Mouse (Mus musculus) intestine, postnatal 0 days (tissue): ENCODE data around the gene Thy1. TPM values are rescaled to one million over a fixed set of nuclear protein-coding genes. Genes with fewer than 3 reads are reported as not detected.

Experiments used
- ATAC-seq: fragments of 200-750 bp; cut with Nextera tagmentation; 2 replicates; pipeline ENCODE4 v1.8.0; 2017; ENCODE audit warnings: mild to moderate bottlenecking, moderate TSS enrichment, moderate library complexity
- H3K27ac ChIP-seq: fragments of 300-500 bp; sonication (generic); 2 replicates; pipeline ENCODE4 v1.5.1; 2014; ENCODE audit warnings: mild to moderate bottlenecking, low read depth, low read length, moderate library complexity
- H3K27me3 ChIP-seq: fragments of 300-500 bp; sonication (generic); replicated peaks from 2 replicates; pipeline ENCODE4 v1.6.1; 2014; ENCODE audit warnings: low read length, mixed read lengths; ENCODE audit not compliant: control insufficient read depth, insufficient read depth
- H3K36me3 ChIP-seq: fragments of 300-500 bp; sonication (generic); 2 replicates; pipeline ENCODE4 v1.6.1; 2014; ENCODE audit warnings: mild to moderate bottlenecking, moderate library complexity; ENCODE audit not compliant: control insufficient read depth, insufficient read depth
- H3K4me1 ChIP-seq: fragments of 300-500 bp; sonication (generic); replicated peaks from 2 replicates; pipeline ENCODE4 v1.6.1; 2014; ENCODE audit warnings: antibody characterized with exemption, low read length, mixed read lengths; ENCODE audit not compliant: control insufficient read depth, insufficient read depth
- H3K4me2 ChIP-seq: fragments of 300-500 bp; sonication (generic); replicated peaks from 2 replicates; pipeline ENCODE4 v1.6.1; 2014; ENCODE audit warnings: low read depth, mild to moderate bottlenecking, moderate library complexity
- H3K4me3 ChIP-seq: fragments of 300-500 bp; sonication (generic); 2 replicates; pipeline ENCODE4 v1.5.1; 2014; ENCODE audit warnings: low read depth, low read length
- H3K9ac ChIP-seq: fragments of 300-500 bp; sonication (generic); 2 replicates; pipeline ENCODE4 v1.6.1; 2014; ENCODE audit warnings: mild to moderate bottlenecking, low read depth, low read length
- H3K9me3 ChIP-seq: fragments of 300-500 bp; sonication (generic); 2 replicates; pipeline ENCODE4 v1.6.1; 2016; ENCODE audit warnings: mixed run types; ENCODE audit not compliant: control insufficient read depth
- CTCF ChIP-seq: sonication (generic); IDR thresholded peaks from 2 replicates; pipeline ENCODE4 v1.5.1; 2016; ENCODE audit warnings: low read depth, mild to moderate bottlenecking, control low read depth, antibody characterized with exemption, moderate library complexity
- WGBS: fragments of 180-500 bp; shearing (Covaris S2); extraction: QIAGEN DNeasy Blood & Tissue Kit; methylation state at CpG from one replicate; pipeline ENCODE4 v1.1.7; 2014; 5-methylcytosine and 5-hydroxymethylcytosine counted together
- polyA plus RNA-seq: library from polyadenylated mRNA; unstranded; fragments of >200 nt; fragmentation: Nextera tagmentation; extraction: Ambion mirVana; gene quantifications from 2 replicates; pipeline ENCODE4 v1.2.1, GENCODE M21; 2015

The Thy1 gene
- polyA plus RNA-seq, 1 experiment from 2014 or later = 4.9 TPM

DNA sequence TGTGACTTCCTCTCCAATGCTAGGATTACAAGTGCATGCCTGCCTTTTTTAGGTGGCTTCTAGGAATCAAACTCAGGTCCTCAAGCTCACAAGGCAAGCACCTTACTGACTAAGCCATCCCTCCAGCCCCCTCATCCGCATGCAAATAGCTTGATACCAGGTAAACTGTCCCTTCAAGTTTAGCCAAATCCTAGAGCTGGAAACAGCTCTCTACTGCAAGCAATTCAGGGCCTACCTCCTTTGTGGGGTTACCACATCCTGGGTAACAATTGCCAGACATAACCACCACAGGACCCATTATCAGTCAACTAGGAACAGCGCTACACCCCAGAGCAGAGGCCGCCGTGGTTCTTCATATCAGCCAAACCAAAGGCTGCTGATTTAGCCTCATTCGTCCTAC is 12.1 kb upstream of the Thy1 start:
- 74% methylated on average over 5 of the region's 5 CpGs for WGBS
- H3K4me1 ChIP-seq = no peaks in the 10 kb centered on the region
- ATAC-seq = no peak

GRCm38 (mm10) chr9:44031946-44032345 is 11.2 kb upstream of the Thy1 start:
- no peak overlapping the region for H3K9ac ChIP-seq
- WGBS = 72% methylated on average over 4 of the region's 4 CpGs
- H3K36me3 ChIP-seq = no peaks in the 10 kb centered on the region
- TF ChIP-seq CTCF = no peak
- no peak overlapping the region for H3K4me3 ChIP-seq
- H3K27ac ChIP-seq = no peak overlapping the region
- H3K4me1 ChIP-seq = no peaks in the 10 kb centered on the region
- no peaks in the 10 kb centered on the region for H3K9me3 ChIP-seq
- no peak for ATAC-seq
- no peaks in the 10 kb centered on the region for H3K27me3 ChIP-seq
- H3K4me2 ChIP-seq = no peak overlapping the region

More for the DNA sequence above, 12.1 kb upstream of the Thy1 start:
- no peak overlapping the region for H3K9ac ChIP-seq
- H3K27me3 ChIP-seq = no peaks in the 10 kb centered on the region
- H3K27ac ChIP-seq = no peak overlapping the region
- H3K4me3 ChIP-seq = no peak overlapping the region
- TF ChIP-seq CTCF = no peak
- no peaks in the 10 kb centered on the region for H3K36me3 ChIP-seq
- H3K4me2 ChIP-seq = no peak overlapping the region
- no peaks in the 10 kb centered on the region for H3K9me3 ChIP-seq

- H3K4me3 ChIP-seq = no peak overlapping the region
- no peaks in the 10 kb centered on the region for H3K27me3 ChIP-seq
- H3K36me3 ChIP-seq = no peaks in the 10 kb centered on the region
- no peak overlapping the region for H3K27ac ChIP-seq
- TF ChIP-seq CTCF = no peak
- H3K9me3 ChIP-seq = no peaks in the 10 kb centered on the region
- no peak overlapping the region for H3K9ac ChIP-seq
- ATAC-seq = no peak
- H3K4me1 ChIP-seq = no peaks in the 10 kb centered on the region
- no peak overlapping the region for H3K4me2 ChIP-seq
- 88% methylated on average over 5 of the region's 5 CpGs for WGBS
These were observed 9.9 kb upstream of the Thy1 start for GRCm38 (mm10) chr9:44033317-44033716.

DNA sequence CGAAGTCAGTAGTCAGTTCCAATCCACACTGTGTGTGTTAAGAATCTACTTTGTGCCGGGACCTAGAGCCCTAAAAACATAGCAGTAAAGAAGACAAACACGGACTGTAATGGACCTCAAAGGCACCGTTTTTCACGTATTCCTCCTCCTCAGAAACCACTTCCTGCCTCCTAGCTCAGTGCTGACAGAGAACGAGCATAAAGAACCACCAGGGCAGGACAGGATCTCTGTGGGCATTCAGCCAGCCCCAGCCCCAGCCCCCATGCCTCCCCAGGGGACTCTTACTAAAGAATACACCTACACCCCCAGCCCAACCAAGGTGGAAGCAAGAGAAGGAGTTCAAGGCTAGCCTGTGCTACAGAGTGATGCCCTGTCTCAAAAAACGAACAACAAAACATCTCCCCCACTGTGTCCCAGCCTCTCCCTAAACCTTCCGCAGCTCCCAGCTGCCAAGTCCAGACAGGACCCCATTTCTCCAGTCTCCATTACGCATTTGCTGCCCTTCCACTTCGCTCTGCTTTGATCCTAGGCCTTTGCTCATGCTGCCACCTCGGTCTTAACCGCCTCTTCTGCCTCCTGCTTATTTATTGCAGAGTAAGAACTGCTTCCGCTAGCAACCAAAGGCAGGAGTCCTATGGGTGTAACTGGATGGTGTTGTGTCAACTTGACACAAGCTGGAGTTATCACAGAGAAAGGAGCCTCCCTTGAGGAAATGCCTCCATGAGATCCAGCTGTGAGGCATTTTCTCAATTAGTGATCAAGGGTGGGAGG is 9.0 kb upstream of the Thy1 start:
- Histone ChIP-seq H3K36me3 (no peaks in the 10 kb centered on the region), H3K4me1 (no peaks in the 10 kb centered on the region), H3K9me3 (no peaks in the 10 kb centered on the region), H3K27ac (no peak overlapping the region), H3K27me3 (no peaks in the 10 kb centered on the region), H3K9ac (no peak overlapping the region), H3K4me2 (no peak overlapping the region), H3K4me3 (no peak overlapping the region)
- no peak for TF ChIP-seq CTCF
- 61% methylated on average over 13 of the region's 13 CpGs for WGBS
- ATAC-seq = no peak

GRCm38 (mm10) chr9:44037106-44037505 is 6.1 kb upstream of the Thy1 start:
- ATAC-seq = no peak
- no peak overlapping the region for H3K4me2 ChIP-seq
- H3K9ac ChIP-seq = no peak overlapping the region
- no peaks in the 10 kb centered on the region for H3K4me1 ChIP-seq
- no peak for TF ChIP-seq CTCF
- H3K9me3 ChIP-seq = no peaks in the 10 kb centered on the region
- no peak overlapping the region for H3K27ac ChIP-seq
- H3K36me3 ChIP-seq = no peaks in the 10 kb centered on the region
- 93% methylated on average over 5 of the region's 5 CpGs for WGBS
- no peak overlapping the region for H3K4me3 ChIP-seq
- peaks cover 10% of the 10 kb centered on the region for H3K27me3 ChIP-seq

DNA sequence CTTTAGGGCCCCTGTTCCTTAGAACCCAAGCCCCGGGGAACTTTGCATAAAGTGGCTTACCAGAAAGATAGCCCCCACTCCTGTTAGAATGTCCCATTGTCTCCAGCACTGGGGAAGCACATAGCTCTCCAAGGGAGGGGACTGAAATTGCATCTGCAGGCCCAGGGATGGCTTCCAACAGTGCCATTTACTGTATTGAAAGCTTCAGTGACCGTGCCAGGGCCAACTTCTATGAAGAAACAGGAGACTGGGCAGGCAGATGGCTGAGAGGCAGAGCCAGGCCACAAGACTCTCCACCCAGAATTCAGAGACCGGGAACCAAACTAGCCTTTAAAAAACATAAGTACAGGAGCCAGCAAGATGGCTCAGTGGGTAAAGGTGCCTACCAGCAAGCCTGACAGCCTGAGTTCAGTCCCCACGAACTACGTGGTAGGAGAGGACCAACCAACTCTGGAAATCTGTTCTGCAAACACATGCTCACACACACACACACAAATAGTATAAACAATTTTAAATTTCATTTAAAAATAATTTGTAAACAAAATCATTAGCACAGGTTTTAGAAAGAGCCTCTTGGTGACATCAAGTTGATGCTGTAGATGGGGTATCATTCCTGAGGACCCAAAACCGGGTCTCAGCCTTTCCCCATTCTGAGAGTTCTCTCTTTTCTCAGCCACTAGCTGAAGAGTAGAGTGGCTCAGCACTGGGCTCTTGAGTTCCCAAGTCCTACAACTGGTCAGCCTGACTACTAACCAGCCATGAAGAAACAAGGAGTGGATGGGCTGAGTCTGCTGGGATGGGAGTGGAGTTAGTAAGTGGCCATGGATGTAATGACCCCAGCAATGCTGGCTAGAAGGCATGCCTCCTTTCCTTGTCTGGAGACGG is 1.4 kb upstream of the Thy1 start:
- WGBS = 74% methylated on average over 7 of the region's 7 CpGs
- no peak overlapping the region for H3K9ac ChIP-seq
- H3K9me3 ChIP-seq = no peaks in the 10 kb centered on the region
- no peak for ATAC-seq
- H3K36me3 ChIP-seq = no peaks in the 10 kb centered on the region
- H3K4me2 ChIP-seq = no peak overlapping the region
- no peaks in the 10 kb centered on the region for H3K4me1 ChIP-seq
- H3K27me3 ChIP-seq = peaks cover 39% of the 10 kb centered on the region
- H3K27ac ChIP-seq = no peak overlapping the region
- TF ChIP-seq CTCF = no peak
- H3K4me3 ChIP-seq = no peak overlapping the region
